24 mouse cellular contexts compared by ENCODE assay signal in genomic region chr6:142887375-142887774, GRCm38 (mm10).
DNase-seq lines count a peak whose midpoint lies in the region; ATAC-seq and TF ChIP-seq lines count a peak whose summit lies in the region.
"Had no signal": no experiment of that assay in that cellular context is flagged by ENCODE, and none has a peak within 500 bp of the region (broad histone marks: within the 10 kb centered on the region; RNA-seq: fewer than 3 reads in every experiment).

No protein-coding gene starts in this region.

- no peak overlapping the region for H3K4me3 ChIP-seq in hindbrain, postnatal 0 days (ENCODE audit: low read length)
- H3K4me3 ChIP-seq in hindbrain, embryonic 14.5 days (replicated peaks; ENCODE audit: low read length) = no peak overlapping the region
- H3K4me3 ChIP-seq: embryonic facial prominence, embryonic 15.5 days; forebrain, embryonic 15.5 days; heart, embryonic 12.5 days; limb, embryonic 12.5 days; liver, embryonic 12.5 days; midbrain, embryonic 10.5 days had no signal

- H3K36me3 ChIP-seq in hindbrain, postnatal 0 days (ENCODE audit: insufficient read depth, low read length) = no peaks in the 10 kb centered on the region
- no peaks in the 10 kb centered on the region for H3K36me3 ChIP-seq in hindbrain, embryonic 14.5 days (replicated peaks; ENCODE audit: control insufficient read depth, insufficient read depth)
- H3K36me3 ChIP-seq: embryonic facial prominence, embryonic 15.5 days; heart, embryonic 12.5 days; limb, embryonic 12.5 days; liver, embryonic 12.5 days; midbrain, embryonic 10.5 days had no signal

- H3K4me1 ChIP-seq in hindbrain, postnatal 0 days (ENCODE audit: insufficient read depth, low read length) = no peaks in the 10 kb centered on the region
- no peaks in the 10 kb centered on the region for H3K4me1 ChIP-seq in hindbrain, embryonic 14.5 days (replicated peaks; ENCODE audit: control insufficient read depth, insufficient read depth, low read length)
- H3K4me1 ChIP-seq: embryonic facial prominence, embryonic 15.5 days; forebrain, embryonic 15.5 days; midbrain, embryonic 10.5 days had no signal

- no peaks in the 10 kb centered on the region for H3K9me3 ChIP-seq in hindbrain, postnatal 0 days (ENCODE audit: low read length)
- H3K9me3 ChIP-seq in hindbrain, embryonic 14.5 days (ENCODE audit: control insufficient read depth, low read length) = no peaks in the 10 kb centered on the region
- H3K9me3 ChIP-seq: embryonic facial prominence, embryonic 15.5 days; forebrain, embryonic 15.5 days; heart, embryonic 12.5 days; limb, embryonic 12.5 days; liver, embryonic 12.5 days; midbrain, embryonic 10.5 days had no signal

- no peak overlapping the region for H3K27ac ChIP-seq in hindbrain, postnatal 0 days
- no peak overlapping the region for H3K27ac ChIP-seq in hindbrain, embryonic 14.5 days
- H3K27ac ChIP-seq: embryonic facial prominence, embryonic 15.5 days; forebrain, embryonic 15.5 days; limb, embryonic 12.5 days; liver, embryonic 12.5 days; midbrain, embryonic 10.5 days had no signal

- no peak overlapping the region for H3K4me2 ChIP-seq in hindbrain, postnatal 0 days (ENCODE audit: low read depth, low read length)
- H3K4me2 ChIP-seq in hindbrain, embryonic 14.5 days (replicated peaks) = no peak overlapping the region
- H3K4me2 ChIP-seq: embryonic facial prominence, embryonic 15.5 days; forebrain, embryonic 15.5 days; heart, embryonic 12.5 days; limb, embryonic 12.5 days; liver, embryonic 12.5 days had no signal

- no peak for TF ChIP-seq CTCF in hindbrain, postnatal 0 days (IDR thresholded peaks at IDR 0.05; ENCODE audit: low read depth)

- ATAC-seq in granulocyte monocyte progenitor cell, adult 5-6 weeks (replicated peaks; ENCODE audit: poor library complexity, severe bottlenecking) = peak; percentile 55
- ATAC-seq in hindbrain, postnatal 0 days = no peak
- no peak for ATAC-seq in hindbrain, embryonic 14.5 days (ENCODE audit: low FRiP score)
- ATAC-seq: forebrain, embryonic 15.5 days; hindbrain, embryonic 16.5 days; intestine, postnatal 0 days; liver, embryonic 12.5 days had no signal

- DNase-seq in testis, postnatal 10 days (ENCODE audit: low spot score) = peak; percentile 2
- DNase-seq in testis, postnatal 14 days (ENCODE audit: low spot score) = no peak
- DNase-seq in thymus, postnatal 0 days (ENCODE audit: low spot score) = peak; percentile 75
- no peak for DNase-seq in layer of hippocampus, adult 18-20 months (ENCODE audit: low spot score in 2 of 2)
- DNase-seq in hindbrain, postnatal 0 days (ENCODE audit: low spot score) = no peak
- DNase-seq in hindbrain, embryonic 14.5 days (ENCODE audit: low spot score) = no peak
- DNase-seq: adrenal gland, postnatal 25 days; B cell, adult 2 months; cerebellum, adult 9-10 months; gastrocnemius, postnatal 10 days; heart, adult 18-20 months; heart, postnatal 14 days; kidney, postnatal 36 days; lung, adult 18-20 months; lung, postnatal 36 days had no signal

- H3K9ac ChIP-seq in hindbrain, postnatal 0 days (replicated peaks; ENCODE audit: low read length) = no peak overlapping the region
- H3K9ac ChIP-seq in hindbrain, embryonic 14.5 days = no peak overlapping the region
- H3K9ac ChIP-seq: embryonic facial prominence, embryonic 15.5 days; forebrain, embryonic 15.5 days; heart, embryonic 12.5 days; limb, embryonic 12.5 days; liver, embryonic 12.5 days had no signal

- 86% methylated on average over 1 of the region's 1 CpGs for WGBS in hindbrain, postnatal 0 days
- 87% methylated on average over 1 of the region's 1 CpGs for WGBS in hindbrain, embryonic 14.5 days

- H3K27me3 ChIP-seq in hindbrain, postnatal 0 days (ENCODE audit: insufficient read depth, low read length) = no peaks in the 10 kb centered on the region
- no peaks in the 10 kb centered on the region for H3K27me3 ChIP-seq in hindbrain, embryonic 14.5 days (ENCODE audit: control insufficient read depth, insufficient read depth, low read length)
- H3K27me3 ChIP-seq: embryonic facial prominence, embryonic 15.5 days; forebrain, embryonic 15.5 days; heart, embryonic 12.5 days; limb, embryonic 12.5 days; liver, embryonic 12.5 days had no signal

Comparison
In these comparisons a context has a peak if more than half of its experiments do, and no peak if none do; other contexts are left out.
1. DNase-seq: peak in testis, postnatal 10 days (single experiment) and thymus, postnatal 0 days (single experiment); none in testis, postnatal 14 days (single experiment), layer of hippocampus, adult 18-20 months (0 of 2), hindbrain, postnatal 0 days (single experiment) and hindbrain, embryonic 14.5 days (single experiment).